Mouse (Mus musculus): ENCODE measurements around the gene Flywch1.

- TF ChIP-seq GATA1 (IDR thresholded peaks at IDR 0.05; ENCODE audit: low read length) (no peak), TAL1 (IDR thresholded peaks at IDR 0.05; ENCODE audit: low read length) (no peak)
These were observed 11.2 kb downstream of the Flywch1 start for GRCm38 (mm10) chr17:23760231-23760630.
